ENCODE assay signal across 9 mouse cellular contexts in genomic region chr9:36821644-36822000, GRCm38 (mm10). TPM values are rescaled to one million over a fixed set of nuclear protein-coding genes. Genes with fewer than 3 reads are reported as not detected.
DNase-seq lines count a peak whose midpoint lies in the region; ATAC-seq and TF ChIP-seq lines count a peak whose summit lies in the region.
"Had no signal": no experiment of that assay in that cellular context is flagged by ENCODE, and none has a peak within 500 bp of the region (broad histone marks: within the 10 kb centered on the region; RNA-seq: fewer than 3 reads in every experiment).

Gene Fez1, plus strand, starts transcription at chr9:36821864.

- H3K4me3 ChIP-seq in intestine, embryonic 14.5 days (ENCODE audit: low read depth, low read length), result no peak within 1 kb of the TSS
- no peak within 1 kb of the TSS for H3K4me3 ChIP-seq in intestine, postnatal 0 days (ENCODE audit: low read depth, low read length)
- peak within 1 kb of the TSS; percentile 22 for H3K4me3 ChIP-seq in forebrain, embryonic 14.5 days (ENCODE audit: low read depth, low read length)
- H3K4me3 ChIP-seq in kidney, adult 2 months (ENCODE audit: insufficient read depth, low read depth, low read length), result no peak within 1 kb of the TSS

- no peak within 1 kb of the TSS for H3K9ac ChIP-seq in intestine, embryonic 14.5 days (ENCODE audit: low read length)
- no peak within 1 kb of the TSS for H3K9ac ChIP-seq in intestine, postnatal 0 days (ENCODE audit: low read depth, low read length)
- H3K9ac ChIP-seq in forebrain, embryonic 14.5 days (ENCODE audit: low read length), result peak within 1 kb of the TSS; percentile 61

- no peaks in the 10 kb centered on the region for H3K27me3 ChIP-seq in intestine, embryonic 14.5 days (replicated peaks; ENCODE audit: control insufficient read depth, insufficient read depth, low read length)
- H3K27me3 ChIP-seq in intestine, postnatal 0 days (replicated peaks; ENCODE audit: control insufficient read depth, insufficient read depth, low read length), result no peaks in the 10 kb centered on the region
- H3K27me3 ChIP-seq in forebrain, embryonic 14.5 days (replicated peaks; ENCODE audit: control insufficient read depth, insufficient read depth, low read length), result no peaks in the 10 kb centered on the region
- no peaks in the 10 kb centered on the region for H3K27me3 ChIP-seq in kidney, adult 2 months (replicated peaks; ENCODE audit: control insufficient read depth, insufficient read depth, low read length)

- DNase-seq in intestine, embryonic 14.5 days (ENCODE audit: low spot score), result peak; percentile 70
- DNase-seq in brain, embryonic 18.5 days (ENCODE audit: low read depth, low spot score), result peak; percentile 96
- peak; percentile 98 for DNase-seq in forebrain, embryonic 14.5 days (ENCODE audit: low spot score)
- DNase-seq in layer of hippocampus, postnatal 10 days (ENCODE audit: low spot score in 2 of 2), result peak; percentile 85 to 91
- DNase-seq in neural tube, embryonic 10.5 days (ENCODE audit: extremely low spot score, low spot score), result peak; percentile 91
- DNase-seq in kidney, adult 2 months, result no peak

- H3K4me2 ChIP-seq in intestine, embryonic 14.5 days (ENCODE audit: low read length), result peak within 1 kb of the TSS; percentile 20
- H3K4me2 ChIP-seq in intestine, postnatal 0 days (replicated peaks; ENCODE audit: low read depth), result no peak within 1 kb of the TSS
- H3K4me2 ChIP-seq in forebrain, embryonic 14.5 days (ENCODE audit: low read length), result peak within 1 kb of the TSS; percentile 52

- peak; percentile 83 for ATAC-seq in intestine, embryonic 14.5 days (replicated peaks; ENCODE audit: low FRiP score, low TSS enrichment, low read depth)
- no peak for ATAC-seq in intestine, postnatal 0 days
- ATAC-seq in forebrain, embryonic 14.5 days, result peak; percentile 99
- ATAC-seq in megakaryocyte-erythroid progenitor cell, adult 5-6 weeks (replicated peaks; ENCODE audit: low FRiP score, low TSS enrichment, poor library complexity, severe bottlenecking), result no peak

- no peak for TF ChIP-seq POLR2A in kidney, adult 2 months (IDR thresholded peaks at IDR 0.05; ENCODE audit: low read depth, low read length)

- peaks cover 9% of the 10 kb centered on the region for H3K4me1 ChIP-seq in intestine, embryonic 14.5 days (replicated peaks; ENCODE audit: control insufficient read depth, insufficient read depth, low read length)
- H3K4me1 ChIP-seq in intestine, postnatal 0 days (replicated peaks; ENCODE audit: control insufficient read depth, insufficient read depth, low read length), result no peaks in the 10 kb centered on the region
- H3K4me1 ChIP-seq in forebrain, embryonic 14.5 days (ENCODE audit: control insufficient read depth, insufficient read depth, low read length), result peaks cover 23% of the 10 kb centered on the region
- H3K4me1 ChIP-seq in kidney, adult 2 months (ENCODE audit: control insufficient read depth, insufficient read depth, low read length), result no peaks in the 10 kb centered on the region

- under 1% methylated on average over 8 of the region's 8 CpGs for WGBS in intestine, embryonic 14.5 days
- 2% methylated on average over 8 of the region's 8 CpGs for WGBS in intestine, postnatal 0 days
- WGBS in forebrain, embryonic 14.5 days, result 0% methylated on average over 8 of the region's 8 CpGs
- 6% methylated on average over 8 of the region's 8 CpGs for WGBS in kidney, adult 2 months

- H3K27ac ChIP-seq in intestine, embryonic 14.5 days (ENCODE audit: low read depth), result no peak within 1 kb of the TSS; the same call in 1 of the 2 replicates
- H3K27ac ChIP-seq in intestine, postnatal 0 days (ENCODE audit: low read depth, low read length), result no peak within 1 kb of the TSS
- H3K27ac ChIP-seq in forebrain, embryonic 14.5 days (ENCODE audit: low read depth, low read length), result peak within 1 kb of the TSS; percentile 95
- no peak within 1 kb of the TSS for H3K27ac ChIP-seq in kidney, adult 2 months (ENCODE audit: insufficient read depth, low read depth, low read length)

- no peaks in the 10 kb centered on the region for H3K9me3 ChIP-seq in intestine, embryonic 14.5 days (ENCODE audit: control insufficient read depth, low read length)
- no peaks in the 10 kb centered on the region for H3K9me3 ChIP-seq in intestine, postnatal 0 days (ENCODE audit: control insufficient read depth)
- H3K9me3 ChIP-seq in forebrain, embryonic 14.5 days (replicated peaks; ENCODE audit: control insufficient read depth, low read length), result no peaks in the 10 kb centered on the region

- no peaks in the 10 kb centered on the region for H3K36me3 ChIP-seq in intestine, embryonic 14.5 days (ENCODE audit: control insufficient read depth, insufficient read depth, low read length)
- no peaks in the 10 kb centered on the region for H3K36me3 ChIP-seq in intestine, postnatal 0 days (ENCODE audit: control insufficient read depth, insufficient read depth)
- no peaks in the 10 kb centered on the region for H3K36me3 ChIP-seq in forebrain, embryonic 14.5 days (ENCODE audit: control insufficient read depth, insufficient read depth, low read length)
- no peaks in the 10 kb centered on the region for H3K36me3 ChIP-seq in kidney, adult 2 months (ENCODE audit: control insufficient read depth, insufficient read depth, low read length)

- TF ChIP-seq CTCF in intestine, postnatal 0 days (IDR thresholded peaks at IDR 0.05; ENCODE audit: low read depth), result no peak
- no peak for TF ChIP-seq CTCF in kidney, adult 2 months (conservative IDR thresholded peaks at IDR 0.05; ENCODE audit: insufficient read depth, insufficient read length, low read depth, low read length)

RNA-seq across cellular contexts. Expression of gene Fez1, which starts in this region (rescaled TPM):
- 21.9 and 25.3 TPM in 2 replicates for polyA plus RNA-seq in intestine, embryonic 14.5 days (2014; fragmentation: Nextera tagmentation; extraction: Ambion mirVana)
- polyA plus RNA-seq in intestine, postnatal 0 days (2015; fragmentation: Nextera tagmentation; extraction: Ambion mirVana), result 9.6 and 10.3 TPM in 2 replicates
- 620 and 684 TPM in 2 replicates for polyA plus RNA-seq in forebrain, embryonic 14.5 days (2014; fragmentation: Nextera tagmentation; extraction: Ambion mirVana)
- total RNA-seq in layer of hippocampus, postnatal 10 days (2021), result 100 to 1,000 TPM; 344 to 347 TPM
- not detected in 2 replicates for total RNA-seq in megakaryocyte-erythroid progenitor cell, adult 5-6 weeks (2014; fragmentation: Nextera tagmentation)
- not detected in 2 replicates for total RNA-seq in megakaryocyte-erythroid progenitor cell, adult 5-6 weeks (2017)
- polyA plus RNA-seq in kidney, adult 2 months (2012; rRNA removed), result 0.33 and 0.60 TPM in 2 replicates
- total RNA-seq: MEL had no signal

Comparison
In these comparisons a context has a peak if more than half of its experiments do, and no peak if none do; other contexts are left out.
1. RNA of gene Fez1 (total RNA-seq): 344 to 347 TPM in layer of hippocampus, postnatal 10 days; not detected in megakaryocyte-erythroid progenitor cell, adult 5-6 weeks; every median in the first group is over 100 times any median in the second.
2. RNA of gene Fez1 (polyA plus RNA-seq): 620 to 684 TPM in forebrain, embryonic 14.5 days; 21.9 to 25.3 TPM in intestine, embryonic 14.5 days, 9.6 to 10.3 TPM in intestine, postnatal 0 days and 0.33 to 0.60 TPM in kidney, adult 2 months; every median in the first group is over 10 times any median in the second.
3. ATAC-seq: peak in intestine, embryonic 14.5 days (single experiment) and forebrain, embryonic 14.5 days (single experiment); none in intestine, postnatal 0 days (single experiment) and megakaryocyte-erythroid progenitor cell, adult 5-6 weeks (single experiment).